Mouse (Mus musculus) heart, postnatal 0 days (tissue): ENCODE measurements around the gene Colq. TPM values are rescaled to one million over a fixed set of nuclear protein-coding genes. Genes with fewer than 3 reads are reported as not detected.
A peak's percentile ranks its signal among the peaks of the same experiment; 100 is the strongest.

Experiments
- ATAC-seq: fragments of 200-750 bp; cut with Nextera tagmentation; 2 replicates; pipeline ENCODE4 v1.8.0; 2017; ENCODE audit warnings: low read depth, moderate number of reproducible peaks, moderate library complexity; ENCODE audit not compliant: insufficient read depth
- DNase-seq: peaks from one replicate; pipeline ENCODE4 v3.0.0-alpha.2; 2016; ENCODE audit warnings: low spot score
- H3K27ac ChIP-seq: fragments of 300-500 bp; sonication (generic); 2 replicates; pipeline ENCODE4 v1.5.1; 2014; ENCODE audit warnings: low read depth, mild to moderate bottlenecking
- H3K27me3 ChIP-seq: fragments of 300-500 bp; sonication (generic); 2 replicates; pipeline ENCODE4 v1.6.1; 2014; ENCODE audit warnings: low read length, mixed read lengths; ENCODE audit not compliant: control insufficient read depth, insufficient read depth
- H3K36me3 ChIP-seq: fragments of 300-500 bp; sonication (generic); replicated peaks from 2 replicates; pipeline ENCODE4 v1.6.1; 2014; ENCODE audit warnings: low read length, mixed read lengths; ENCODE audit not compliant: control insufficient read depth, insufficient read depth
- H3K4me1 ChIP-seq: fragments of 300-500 bp; sonication (generic); 2 replicates; pipeline ENCODE4 v1.6.1; 2014; ENCODE audit warnings: antibody characterized with exemption; ENCODE audit not compliant: control insufficient read depth, insufficient read depth
- H3K4me2 ChIP-seq: fragments of 300-500 bp; sonication (generic); 2 replicates; pipeline ENCODE4 v1.6.1; 2014; ENCODE audit warnings: low read depth, mild to moderate bottlenecking, low read length, moderate library complexity
- H3K4me3 ChIP-seq: fragments of 300-500 bp; sonication (generic); 2 replicates; pipeline ENCODE4 v1.5.1; 2014; ENCODE audit warnings: low read depth, low read length
- H3K9ac ChIP-seq: fragments of 300-500 bp; sonication (generic); replicated peaks from 2 replicates; pipeline ENCODE4 v1.6.1; 2014; ENCODE audit warnings: low read depth, low read length, mixed read lengths
- H3K9me3 ChIP-seq: fragments of 300-500 bp; sonication (generic); replicated peaks from 2 replicates; pipeline ENCODE4 v1.6.1; 2016; ENCODE audit warnings: low read length; ENCODE audit not compliant: control insufficient read depth
- CTCF ChIP-seq: IDR thresholded peaks from 2 replicates; pipeline ENCODE4 v1.5.1; 2016; ENCODE audit warnings: antibody characterized with exemption, control low read depth, low read depth
- EP300 ChIP-seq: IDR thresholded peaks from 2 replicates; pipeline ENCODE4 v1.6.1; 2016; ENCODE audit warnings: antibody characterized with exemption, low read depth
- WGBS: fragments of 180-500 bp; shearing (Covaris S2); extraction: QIAGEN DNeasy Blood & Tissue Kit; methylation state at CpG from one replicate; pipeline ENCODE4 v1.1.7; 2014; 5-methylcytosine and 5-hydroxymethylcytosine counted together
- polyA plus RNA-seq: library from polyadenylated mRNA; unstranded; fragments of >200 nt; fragmentation: Nextera tagmentation; extraction: Ambion mirVana; gene quantifications from 2 replicates; pipeline ENCODE4 v1.2.1, GENCODE M21; 2015
- total RNA-seq: library from RNA; depleted of rRNA; stranded (reverse); fragments of >200 nt; gene quantifications from 2 replicates; pipeline ENCODE4 v1.2.3, GENCODE M21; 2014; ENCODE audit warnings: low replicate concordance

Colq gene
- total and polyA plus RNA-seq, 2 experiments from 2014 or later = 7.5 to 13.8 TPM

DNA sequence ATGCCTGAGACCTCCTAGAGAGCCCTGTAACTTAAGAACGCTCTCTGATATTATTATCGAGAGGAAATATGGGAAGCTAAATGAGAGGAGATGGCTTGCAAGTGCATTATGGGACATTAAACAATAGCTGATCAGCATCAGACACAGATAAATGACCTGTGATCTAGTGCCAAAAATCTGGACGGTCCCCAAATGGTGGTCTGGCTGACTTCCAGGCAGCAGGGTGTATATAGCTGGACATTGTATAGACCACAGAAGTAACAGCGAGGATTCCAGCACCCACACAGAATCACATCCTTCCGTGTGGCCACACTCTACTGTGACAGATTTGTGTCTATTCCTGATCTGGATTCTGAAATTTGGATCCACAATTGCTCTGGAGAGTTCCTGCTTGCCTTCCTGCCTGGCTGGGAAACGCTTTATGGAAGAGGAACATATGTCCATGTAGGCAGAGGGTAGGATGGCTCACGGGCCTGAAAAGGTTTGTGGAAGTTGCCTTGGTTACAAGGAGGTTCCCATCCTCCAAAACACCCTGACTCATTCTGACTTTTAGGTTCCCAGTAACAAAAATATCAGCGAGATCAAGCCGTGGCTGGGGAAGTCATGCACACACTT is 18.5 kb downstream of the Colq start:
- no peak overlapping the region for H3K4me2 ChIP-seq
- TF ChIP-seq EP300 (no peak), CTCF (no peak)
- WGBS = 61% methylated on average over 9 of the region's 9 CpGs
- H3K4me1 ChIP-seq = peaks cover 37% of the 10 kb centered on the region
- no peaks in the 10 kb centered on the region for H3K9me3 ChIP-seq
- no peak for ATAC-seq
- H3K27ac ChIP-seq = no peak overlapping the region
- H3K9ac ChIP-seq = no peak overlapping the region
- no peaks in the 10 kb centered on the region for H3K36me3 ChIP-seq
- DNase-seq = no peak
- H3K27me3 ChIP-seq = no peaks in the 10 kb centered on the region
- no peak overlapping the region for H3K4me3 ChIP-seq

DNA sequence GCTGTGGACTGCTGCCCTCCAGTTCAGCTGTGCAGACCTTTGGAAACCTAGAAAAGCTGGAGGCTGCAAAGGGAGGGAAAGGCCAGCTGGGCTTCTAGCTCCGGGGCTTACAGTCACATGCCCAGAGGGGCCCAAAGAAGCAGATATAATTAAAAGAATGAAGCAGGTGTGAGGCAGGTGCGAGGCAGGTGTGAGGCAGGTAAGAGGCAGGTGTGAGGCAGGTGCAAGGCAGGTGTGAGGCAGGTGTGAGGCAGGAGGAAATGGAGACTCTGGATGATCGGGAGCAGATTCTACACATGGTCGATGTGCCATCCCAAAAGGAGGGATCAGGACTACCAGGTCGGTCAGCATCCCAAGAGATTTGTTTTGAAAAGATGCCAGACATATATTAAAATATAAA is 19.7 kb downstream of the Colq start:
- DNase-seq (no peak), ATAC-seq (no peak)
- H3K27me3 ChIP-seq = no peaks in the 10 kb centered on the region
- WGBS = 89% methylated on average over 5 of the region's 5 CpGs
- H3K27ac ChIP-seq = peak overlapping the region; percentile 30; the same call in 1 of the 2 replicates
- peaks cover 35% of the 10 kb centered on the region for H3K4me1 ChIP-seq
- no peaks in the 10 kb centered on the region for H3K36me3 ChIP-seq
- no peak overlapping the region for H3K9ac ChIP-seq
- H3K4me2 ChIP-seq = no peak overlapping the region
- H3K4me3 ChIP-seq = no peak overlapping the region
- no peaks in the 10 kb centered on the region for H3K9me3 ChIP-seq
- TF ChIP-seq EP300 (no peak), CTCF (no peak)

DNA sequence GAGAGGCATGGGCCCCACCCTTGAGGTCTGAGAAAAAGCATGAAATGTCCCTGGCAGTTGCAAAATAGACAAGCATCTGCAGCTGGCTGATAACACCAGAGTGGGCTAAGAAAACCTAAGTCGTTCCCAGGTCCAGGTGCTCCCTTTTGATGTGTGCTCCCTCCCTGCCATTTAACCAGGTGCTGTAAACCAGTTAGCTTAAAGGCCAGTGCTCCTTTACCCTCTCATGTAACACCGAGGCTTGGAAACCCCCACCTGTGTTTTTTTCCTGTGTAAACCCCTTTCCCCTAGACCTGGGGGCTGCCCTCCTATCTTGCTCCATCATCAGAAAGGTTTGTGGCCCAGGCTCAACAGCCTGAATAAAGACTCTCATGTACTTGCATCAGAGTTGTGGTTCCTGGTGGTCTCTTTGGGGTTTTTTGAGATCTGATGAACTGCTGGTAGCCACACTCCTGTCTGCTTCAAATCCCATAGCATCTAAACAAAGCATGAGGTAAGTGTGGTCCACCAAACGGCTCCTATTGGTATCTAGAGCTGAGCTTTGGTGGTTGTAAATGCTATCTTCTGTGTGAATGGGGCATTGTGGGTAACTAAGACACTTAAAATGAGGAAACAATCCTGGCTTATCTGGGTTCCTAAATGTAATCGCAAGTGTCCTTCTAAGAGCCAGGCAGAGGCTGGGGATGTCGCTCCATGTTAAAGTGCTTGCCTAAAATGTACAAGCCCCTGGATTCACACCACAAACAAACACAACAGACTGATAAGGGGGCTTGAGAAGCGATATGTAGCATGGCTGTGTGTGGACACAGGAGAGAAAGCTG is 20.8 kb downstream of the Colq start:
- H3K27me3 ChIP-seq = no peaks in the 10 kb centered on the region
- H3K27ac ChIP-seq = peak overlapping the region; percentile 30; the same call in 1 of the 2 replicates
- no peak overlapping the region for H3K4me2 ChIP-seq
- H3K9me3 ChIP-seq = no peaks in the 10 kb centered on the region
- no peak overlapping the region; the same call in 1 of the 2 replicates for H3K9ac ChIP-seq
- no peak for DNase-seq
- no peaks in the 10 kb centered on the region for H3K36me3 ChIP-seq
- WGBS = 34% methylated on average over 6 of the region's 6 CpGs
- H3K4me3 ChIP-seq = no peak overlapping the region
- H3K4me1 ChIP-seq = peaks cover 38% of the 10 kb centered on the region
- TF ChIP-seq EP300 (no peak), CTCF (no peak)
- ATAC-seq = no peak

DNA sequence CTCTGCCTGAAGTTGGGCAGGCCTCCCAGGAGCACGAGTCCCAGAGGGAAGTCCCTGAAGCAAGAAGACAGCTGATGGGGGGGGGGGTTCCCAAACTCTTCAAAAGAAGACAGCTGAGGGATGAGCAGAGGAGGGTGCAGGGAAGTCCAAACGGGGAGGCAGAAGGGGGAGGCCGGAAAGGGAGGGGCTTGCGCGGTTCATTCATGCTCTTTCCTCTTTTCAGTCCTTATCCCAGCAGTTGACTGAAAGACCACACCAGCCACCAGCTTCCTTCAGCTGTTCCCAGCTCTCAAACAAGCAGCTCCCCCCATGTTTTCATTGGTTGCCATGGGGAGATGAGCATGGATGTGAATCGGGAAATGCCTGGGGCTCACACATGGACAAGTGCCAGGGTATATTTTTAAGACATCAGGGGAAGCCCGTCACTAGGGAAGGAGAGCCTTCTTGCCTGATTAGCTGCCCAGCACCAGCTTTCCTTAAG is 22.0 kb downstream of the Colq start:
- peak; percentile 66 for ATAC-seq
- peak overlapping the region; percentile 49; the same call in 1 of the 2 replicates for H3K27ac ChIP-seq
- 21% methylated on average over 7 of the region's 7 CpGs for whole genome bisulfite sequencing

DNA sequence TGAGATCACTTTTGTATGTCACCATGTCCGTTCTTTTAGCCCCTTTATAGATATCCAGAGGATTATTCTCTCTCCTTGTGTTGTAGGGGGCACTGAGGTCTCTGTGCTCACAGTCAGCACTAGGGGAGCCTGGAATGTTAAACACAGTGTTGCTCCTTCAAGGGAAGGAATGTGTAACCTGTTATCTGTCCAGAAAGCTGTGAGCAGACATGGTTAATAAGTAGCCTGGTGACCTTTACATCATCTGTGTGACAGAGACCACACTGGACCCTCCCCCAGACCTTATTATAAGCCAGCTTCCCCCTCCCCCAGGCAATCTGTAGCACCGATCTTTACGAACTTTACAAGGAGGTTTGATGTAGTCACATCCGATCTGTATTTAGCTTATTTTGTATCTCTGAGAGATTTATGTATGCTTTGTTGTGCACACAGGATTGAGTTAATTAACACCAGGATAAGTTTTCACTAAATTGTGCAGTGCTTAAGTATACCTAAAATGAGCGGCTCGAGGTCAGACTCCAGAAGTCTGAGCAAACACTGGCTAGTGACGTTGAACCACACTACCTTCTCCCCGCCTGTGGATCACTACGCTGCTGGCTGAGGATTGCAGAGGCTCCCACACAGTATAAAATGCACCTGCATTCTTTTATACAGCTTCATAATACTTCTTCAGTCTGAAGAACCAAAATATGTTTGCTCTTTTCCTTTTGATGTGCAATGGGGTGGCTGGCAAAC is 25.5 kb downstream of the Colq start:
- Histone ChIP-seq H3K9me3 (no peaks in the 10 kb centered on the region), H3K4me2 (no peak overlapping the region), H3K4me3 (no peak overlapping the region), H3K36me3 (no peaks in the 10 kb centered on the region), H3K27me3 (no peaks in the 10 kb centered on the region), H3K9ac (no peak overlapping the region; the same call in 1 of the 2 replicates), H3K27ac (peak overlapping the region; percentile 53), H3K4me1 (peaks cover 49% of the 10 kb centered on the region)
- TF ChIP-seq CTCF (no peak), EP300 (no peak)
- WGBS = 75% methylated on average over 9 of the region's 9 CpGs
- peak; percentile 7 for DNase-seq
- ATAC-seq = no peak

More for the DNA sequence above, 22.0 kb downstream of the Colq start:
- H3K9me3 ChIP-seq = no peaks in the 10 kb centered on the region
- no peaks in the 10 kb centered on the region for H3K36me3 ChIP-seq
- no peak overlapping the region for H3K4me2 ChIP-seq
- H3K27me3 ChIP-seq = no peaks in the 10 kb centered on the region
- H3K4me1 ChIP-seq = peaks cover 43% of the 10 kb centered on the region
- no peak for TF ChIP-seq CTCF
- no peak for TF ChIP-seq EP300
- H3K9ac ChIP-seq = no peak overlapping the region
- DNase-seq = peak; percentile 86
- no peak overlapping the region for H3K4me3 ChIP-seq
